Mouse (Mus musculus) stomach, embryonic 14.5 days (tissue): ENCODE results near the gene Ifnar2. TPM values are rescaled to one million over a fixed set of nuclear protein-coding genes. Genes with fewer than 3 reads are reported as not detected.
A peak's percentile ranks its signal among the peaks of the same experiment; 100 is the strongest.

ENCODE experiments used
- ATAC-seq: fragments of 200-750 bp; cut with Nextera tagmentation; 2 replicates; pipeline ENCODE4 v1.8.0; 2017; ENCODE audit warnings: low read depth, moderate TSS enrichment; ENCODE audit not compliant: insufficient number of reproducible peaks, insufficient read depth, low FRiP score
- H3K27ac ChIP-seq: fragments of 300-500 bp; sonication (generic); 2 replicates; pipeline ENCODE4 v1.5.1; 2014; ENCODE audit warnings: mild to moderate bottlenecking, low read length, moderate library complexity, mixed read lengths
- H3K27me3 ChIP-seq: fragments of 300-500 bp; sonication (generic); 2 replicates; pipeline ENCODE4 v1.6.1; 2014; ENCODE audit warnings: low read length, control low read depth, mixed read lengths; ENCODE audit not compliant: control insufficient read depth, insufficient read depth
- H3K36me3 ChIP-seq: fragments of 300-500 bp; sonication (generic); 2 replicates; pipeline ENCODE4 v1.6.1; 2014; ENCODE audit warnings: mild to moderate bottlenecking, control low read depth, low read length, moderate library complexity, mixed read lengths; ENCODE audit not compliant: control insufficient read depth, insufficient read depth
- H3K4me1 ChIP-seq: fragments of 300-500 bp; sonication (generic); 2 replicates; pipeline ENCODE4 v1.6.1; 2014; ENCODE audit warnings: low read length, control low read depth, mixed read lengths; ENCODE audit not compliant: control insufficient read depth, insufficient read depth
- H3K4me2 ChIP-seq: fragments of 300-500 bp; sonication (generic); replicated peaks from 2 replicates; pipeline ENCODE4 v1.6.1; 2014; ENCODE audit warnings: low read depth, low read length, control low read depth
- H3K4me3 ChIP-seq: fragments of 300-500 bp; sonication (generic); 2 replicates; pipeline ENCODE4 v1.5.1; 2014; ENCODE audit warnings: low read depth, low read length, control low read depth
- H3K9ac ChIP-seq: fragments of 300-500 bp; sonication (generic); replicated peaks from 2 replicates; pipeline ENCODE4 v1.6.1; 2014; ENCODE audit warnings: low read depth, mild to moderate bottlenecking, control low read depth, low read length, moderate library complexity, mixed read lengths
- H3K9me3 ChIP-seq: fragments of 300-500 bp; sonication (generic); 2 replicates; pipeline ENCODE4 v1.6.1; 2016; ENCODE audit warnings: low read depth, low read length, control low read depth; ENCODE audit not compliant: control insufficient read depth
- WGBS: fragments of 180-500 bp; shearing (Covaris S2); extraction: QIAGEN DNeasy Blood & Tissue Kit; methylation state at CpG from one replicate; pipeline ENCODE4 v1.1.7; 2014; 5-methylcytosine and 5-hydroxymethylcytosine counted together
- polyA plus RNA-seq: library from polyadenylated mRNA; unstranded; fragments of >200 nt; fragmentation: Nextera tagmentation; extraction: Ambion mirVana; gene quantifications from 2 replicates; pipeline ENCODE4 v1.2.1, GENCODE M21; 2014

Ifnar2 gene
- polyA plus RNA-seq, 1 experiment from 2014 or later = 50.8 TPM

DNA sequence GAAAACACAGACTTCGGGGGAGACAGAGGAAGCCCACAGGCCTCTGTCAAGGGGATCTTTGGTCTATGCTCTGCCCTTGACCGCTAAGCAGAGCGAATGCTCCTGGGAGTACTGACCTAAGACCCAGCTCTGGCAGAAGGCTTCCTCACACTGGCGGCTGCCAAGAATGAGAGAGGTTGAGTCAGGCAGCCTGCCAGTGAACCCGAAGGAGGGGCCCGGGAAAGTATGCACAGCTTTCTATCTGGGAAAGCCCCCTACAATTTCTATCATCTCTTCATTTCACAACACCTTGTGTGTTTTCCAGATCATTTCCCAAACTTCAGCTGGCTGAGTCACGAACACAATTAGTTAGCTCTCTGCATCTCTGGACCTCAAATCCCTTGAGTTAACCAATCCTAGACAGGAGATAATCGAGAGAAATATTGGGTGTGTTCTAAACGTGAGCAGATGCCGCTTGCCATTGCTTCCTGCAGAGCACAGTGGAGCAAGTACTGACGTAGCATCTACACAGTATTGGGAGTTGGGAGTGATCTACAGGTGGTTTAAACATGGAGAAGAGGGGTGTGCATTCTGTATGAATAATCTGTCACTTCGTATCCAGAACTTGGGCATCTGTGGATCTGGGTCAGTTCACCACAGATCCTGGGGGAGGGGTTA is 9.8 kb upstream of the Ifnar2 start:
- Histone ChIP-seq H3K36me3 (no peaks in the 10 kb centered on the region), H3K27me3 (no peaks in the 10 kb centered on the region), H3K4me2 (no peak overlapping the region), H3K9me3 (no peaks in the 10 kb centered on the region), H3K27ac (peak overlapping the region; percentile 68; the same call in 1 of the 2 replicates), H3K9ac (no peak overlapping the region), H3K4me1 (peaks cover 11% of the 10 kb centered on the region; the same call in 1 of the 2 replicates), H3K4me3 (no peak overlapping the region)
- 58% methylated on average over 12 of the region's 12 CpGs for WGBS
- ATAC-seq = no peak

GRCm38 (mm10) chr16:91363483-91363882 is 9.1 kb upstream of the Ifnar2 start:
- Histone ChIP-seq H3K9ac (no peak overlapping the region), H3K4me3 (no peak overlapping the region), H3K27ac (peak overlapping the region; percentile 68; the same call in 1 of the 2 replicates), H3K36me3 (no peaks in the 10 kb centered on the region), H3K27me3 (no peaks in the 10 kb centered on the region), H3K4me2 (no peak overlapping the region), H3K9me3 (no peaks in the 10 kb centered on the region), H3K4me1 (peaks cover 11% of the 10 kb centered on the region; the same call in 1 of the 2 replicates)
- 17% methylated on average over 3 of the region's 3 CpGs for WGBS
- peak; percentile 62; the same call in 1 of the 2 replicates for ATAC-seq

- Histone ChIP-seq H3K9me3 (no peaks in the 10 kb centered on the region), H3K27ac (no peak overlapping the region), H3K9ac (no peak overlapping the region), H3K4me1 (peaks cover 11% of the 10 kb centered on the region; the same call in 1 of the 2 replicates), H3K27me3 (no peaks in the 10 kb centered on the region), H3K4me3 (no peak overlapping the region), H3K4me2 (no peak overlapping the region), H3K36me3 (no peaks in the 10 kb centered on the region)
- ATAC-seq = no peak
These were observed 6.0 kb upstream of the Ifnar2 start for GRCm38 (mm10) chr16:91366567-91366966.

- WGBS = 81% methylated on average over 2 of the region's 2 CpGs
- no peak for ATAC-seq
- H3K36me3 ChIP-seq = no peaks in the 10 kb centered on the region
- H3K27me3 ChIP-seq = no peaks in the 10 kb centered on the region
- no peak overlapping the region for H3K4me3 ChIP-seq
- no peak overlapping the region for H3K4me2 ChIP-seq
- H3K27ac ChIP-seq = no peak overlapping the region
- H3K9ac ChIP-seq = no peak overlapping the region
- no peaks in the 10 kb centered on the region for H3K9me3 ChIP-seq
- peaks cover 11% of the 10 kb centered on the region; the same call in 1 of the 2 replicates for H3K4me1 ChIP-seq
These were observed 5.5 kb upstream of the Ifnar2 start for GRCm38 (mm10) chr16:91367066-91367465.

DNA sequence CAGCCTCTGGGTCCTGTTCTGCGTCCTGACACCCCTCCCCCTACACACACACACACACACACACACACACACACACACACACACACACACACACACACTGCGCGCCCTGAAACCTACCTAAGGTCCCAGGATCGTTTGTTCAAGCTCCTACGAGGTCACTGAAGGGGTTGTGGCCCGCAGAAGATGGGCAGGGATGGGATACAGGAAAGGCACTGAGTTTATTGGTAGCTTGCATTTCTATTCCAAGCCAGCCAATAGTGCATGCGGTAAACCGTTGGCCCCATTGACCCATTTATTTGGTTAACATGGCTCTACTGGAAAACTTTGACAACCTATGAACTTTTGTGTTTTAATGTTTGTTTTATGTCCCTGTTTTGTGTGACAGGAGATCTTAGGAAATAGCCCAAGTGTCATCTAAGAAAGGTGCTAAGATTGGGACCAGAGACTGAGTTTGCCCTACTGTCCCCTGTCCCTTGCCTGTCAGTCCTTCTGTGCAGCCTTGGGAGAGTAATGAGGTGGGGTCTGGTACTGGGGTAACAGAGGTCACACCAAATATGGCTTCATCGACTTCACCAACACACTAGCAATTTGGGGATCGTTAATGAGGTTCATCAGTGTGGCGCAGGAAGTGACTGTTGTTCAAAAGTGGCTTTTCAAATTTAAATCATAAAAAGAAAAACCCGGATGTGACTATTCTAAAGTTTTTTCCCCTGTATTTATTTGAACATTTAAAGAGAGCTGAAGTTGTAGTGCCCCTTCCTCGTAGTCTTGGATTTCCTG is 1.1 kb downstream of the Ifnar2 start:
- H3K27ac ChIP-seq = peak overlapping the region; percentile 89; the same call in 1 of the 2 replicates
- peak overlapping the region; percentile 85 for H3K4me3 ChIP-seq
- H3K4me2 ChIP-seq = peak overlapping the region; percentile 62
- H3K9me3 ChIP-seq = no peaks in the 10 kb centered on the region
- WGBS = 32% methylated on average over 13 of the region's 13 CpGs
- H3K9ac ChIP-seq = peak overlapping the region; percentile 84; the same call in 1 of the 2 replicates
- H3K4me1 ChIP-seq = 0 out of 2 replicates have a peak, but pooled peaks cover 5% of the 10 kb centered on the region
- H3K27me3 ChIP-seq = no peaks in the 10 kb centered on the region
- 0 out of 2 replicates have a peak, but pooled peaks have one; percentile 5 for ATAC-seq
- H3K36me3 ChIP-seq = no peaks in the 10 kb centered on the region

DNA sequence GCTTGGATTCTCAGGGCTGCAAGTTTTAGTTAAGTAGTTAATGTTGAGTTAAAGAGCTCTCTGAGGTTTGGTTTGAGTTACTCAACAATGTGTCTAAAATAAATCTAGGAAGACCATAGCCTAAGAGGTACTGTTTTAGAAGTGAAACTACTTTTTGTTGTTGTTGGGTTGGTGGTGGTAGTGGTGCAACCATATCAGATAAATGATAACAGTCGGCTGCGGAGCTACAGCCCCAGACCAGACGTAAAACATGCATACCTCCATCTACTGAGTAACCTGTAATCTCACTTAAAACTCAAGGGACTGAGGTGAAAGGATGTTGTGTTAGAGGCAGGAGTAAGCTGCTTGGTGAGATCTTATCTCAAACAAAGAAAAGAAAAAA is 1.7 kb downstream of the Ifnar2 start:
- no peaks in the 10 kb centered on the region for H3K36me3 ChIP-seq
- 81% methylated on average over 3 of the region's 3 CpGs for WGBS
- H3K4me1 ChIP-seq = 0 out of 2 replicates have a peak, but pooled peaks cover 5% of the 10 kb centered on the region
- H3K4me2 ChIP-seq = no peak overlapping the region
- no peaks in the 10 kb centered on the region for H3K27me3 ChIP-seq
- H3K9me3 ChIP-seq = no peaks in the 10 kb centered on the region
- no peak overlapping the region for H3K9ac ChIP-seq
- no peak overlapping the region for H3K4me3 ChIP-seq
- no peak overlapping the region for H3K27ac ChIP-seq
- ATAC-seq = no peak

DNA sequence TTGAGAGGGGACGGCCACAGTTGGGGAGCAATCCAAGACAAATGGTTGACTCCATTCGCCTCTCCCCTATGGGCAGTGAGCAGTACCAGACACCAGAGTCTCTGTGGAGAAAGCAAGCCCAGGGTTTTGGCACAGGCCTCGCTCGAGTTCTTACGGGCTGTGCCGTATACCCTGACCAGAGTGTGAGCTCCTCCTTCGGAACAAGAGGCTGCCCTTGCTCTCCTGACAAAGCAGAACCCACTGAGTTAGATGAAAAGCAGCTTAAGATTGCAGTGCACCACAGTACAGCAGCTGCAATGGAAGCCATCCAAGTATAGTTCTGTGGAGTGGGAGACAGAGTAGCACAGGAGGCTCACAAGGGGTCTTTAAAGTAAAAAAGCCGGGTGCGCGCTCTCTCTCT is 4.1 kb downstream of the Ifnar2 start:
- Histone ChIP-seq H3K27ac (peak overlapping the region; percentile 23; the same call in 1 of the 2 replicates), H3K27me3 (no peaks in the 10 kb centered on the region), H3K4me2 (no peak overlapping the region), H3K4me1 (0 out of 2 replicates have a peak, but pooled peaks cover 5% of the 10 kb centered on the region), H3K4me3 (no peak overlapping the region), H3K36me3 (no peaks in the 10 kb centered on the region), H3K9ac (no peak overlapping the region), H3K9me3 (no peaks in the 10 kb centered on the region)
- WGBS = 90% methylated on average over 10 of the region's 10 CpGs
- no peak for ATAC-seq

DNA sequence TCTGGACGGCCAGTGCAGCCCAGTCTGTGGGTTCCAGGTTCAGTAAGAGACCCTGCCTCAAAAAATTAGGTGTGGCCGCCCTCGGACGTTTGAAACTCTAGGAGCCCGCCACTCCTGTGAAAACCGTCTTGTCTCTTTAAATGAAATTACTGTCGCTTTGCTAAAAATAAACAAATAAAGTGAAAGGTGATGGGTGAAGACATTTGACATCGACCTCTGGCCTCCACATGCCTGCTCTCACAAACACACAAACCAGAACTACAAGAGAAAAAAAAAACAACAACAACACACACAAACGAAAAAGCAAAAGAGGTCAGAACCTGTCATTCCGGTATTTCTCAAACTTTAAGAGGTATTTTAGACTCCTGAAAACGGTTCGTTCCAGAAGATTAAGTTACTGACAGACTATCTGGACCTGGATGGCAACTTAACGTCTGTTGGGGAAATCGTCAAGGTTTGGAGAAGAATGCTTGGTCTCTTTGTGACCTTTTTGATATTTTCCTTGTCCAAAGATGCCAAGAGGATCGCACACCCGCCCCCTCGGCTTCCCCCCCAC is 5.9 kb downstream of the Ifnar2 start:
- ATAC-seq = no peak
- H3K4me1 ChIP-seq = 0 out of 2 replicates have a peak, but pooled peaks cover 2% of the 10 kb centered on the region
- no peaks in the 10 kb centered on the region for H3K9me3 ChIP-seq
- WGBS = 50% methylated on average over 17 of the region's 17 CpGs
- H3K9ac ChIP-seq = no peak overlapping the region
- H3K27ac ChIP-seq = no peak overlapping the region
- no peaks in the 10 kb centered on the region for H3K36me3 ChIP-seq
- H3K4me3 ChIP-seq = no peak overlapping the region
- no peaks in the 10 kb centered on the region for H3K27me3 ChIP-seq
- no peak overlapping the region for H3K4me2 ChIP-seq
